Mouse (Mus musculus): ENCODE results near the gene Chrm4. TPM values are rescaled to one million over a fixed set of nuclear protein-coding genes. Genes with fewer than 3 reads are reported as not detected.

The Chrm4 gene
- polyA plus RNA-seq, 1 experiment from 2014 or later = not detected

GRCm38 (mm10) chr2:91932737-91933350 is 5.8 kb downstream of the Chrm4 start:
- WGBS = 24% methylated on average over 6 of the region's 6 CpGs
- H3K27ac ChIP-seq = peak overlapping the region; percentile 94; the same call in 1 of the 2 replicates
- H3K9ac ChIP-seq = no peak overlapping the region
- H3K9me3 ChIP-seq = no peaks in the 10 kb centered on the region
- H3K4me1 ChIP-seq = peaks cover 40% of the 10 kb centered on the region
- H3K27me3 ChIP-seq = no peaks in the 10 kb centered on the region
- peak overlapping the region; percentile 76; the same call in 1 of the 2 replicates for H3K4me2 ChIP-seq
- H3K4me3 ChIP-seq = no peak overlapping the region
- no peak for ATAC-seq (ENCODE audit: borderline replicate concordance, extremely low read depth, low FRiP score, low TSS enrichment)
- H3K36me3 ChIP-seq = peaks cover 40% of the 10 kb centered on the region

DNA sequence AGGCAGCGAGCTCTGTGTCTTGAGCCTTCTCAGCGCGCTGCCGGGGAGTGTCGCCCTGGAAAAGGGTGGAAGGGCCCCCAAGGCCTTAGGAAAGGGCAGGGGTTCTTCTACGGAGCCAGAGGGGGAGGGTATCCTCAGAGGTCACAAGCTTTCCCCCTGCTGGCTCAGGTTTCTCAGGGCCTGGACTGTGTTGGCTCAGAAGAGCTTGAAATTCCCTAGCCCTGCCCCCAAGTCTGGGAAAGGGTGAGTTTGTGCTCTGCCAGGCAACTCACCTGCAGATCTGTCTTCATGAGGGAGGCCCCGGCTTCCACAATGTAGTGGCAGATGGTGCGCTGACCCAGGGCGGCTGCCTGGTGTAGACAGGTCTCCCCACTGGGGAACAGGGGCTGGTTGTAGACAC is 6.4 kb downstream of the Chrm4 start:
- no peaks in the 10 kb centered on the region for H3K9me3 ChIP-seq
- peak overlapping the region; percentile 29; the same call in 1 of the 2 replicates for H3K27ac ChIP-seq
- no peak overlapping the region for H3K9ac ChIP-seq
- H3K27me3 ChIP-seq = no peaks in the 10 kb centered on the region
- 37% methylated on average over 9 of the region's 9 CpGs for WGBS
- no peak for ATAC-seq (ENCODE audit: borderline replicate concordance, extremely low read depth, low FRiP score, low TSS enrichment)
- peaks cover 35% of the 10 kb centered on the region for H3K4me1 ChIP-seq
- peaks cover 46% of the 10 kb centered on the region for H3K36me3 ChIP-seq
- H3K4me3 ChIP-seq = no peak overlapping the region
- H3K4me2 ChIP-seq = no peak overlapping the region

GRCm38 (mm10) chr2:91934016-91934415 is 7.0 kb downstream of the Chrm4 start:
- Histone ChIP-seq H3K4me2 (no peak overlapping the region), H3K36me3 (peaks cover 49% of the 10 kb centered on the region), H3K4me3 (no peak overlapping the region), H3K27ac (no peak overlapping the region), H3K9me3 (no peaks in the 10 kb centered on the region), H3K27me3 (no peaks in the 10 kb centered on the region), H3K9ac (no peak overlapping the region), H3K4me1 (peaks cover 34% of the 10 kb centered on the region)
- no peak for ATAC-seq (ENCODE audit: borderline replicate concordance, extremely low read depth, low FRiP score, low TSS enrichment)
- 43% methylated on average over 8 of the region's 8 CpGs for WGBS

DNA sequence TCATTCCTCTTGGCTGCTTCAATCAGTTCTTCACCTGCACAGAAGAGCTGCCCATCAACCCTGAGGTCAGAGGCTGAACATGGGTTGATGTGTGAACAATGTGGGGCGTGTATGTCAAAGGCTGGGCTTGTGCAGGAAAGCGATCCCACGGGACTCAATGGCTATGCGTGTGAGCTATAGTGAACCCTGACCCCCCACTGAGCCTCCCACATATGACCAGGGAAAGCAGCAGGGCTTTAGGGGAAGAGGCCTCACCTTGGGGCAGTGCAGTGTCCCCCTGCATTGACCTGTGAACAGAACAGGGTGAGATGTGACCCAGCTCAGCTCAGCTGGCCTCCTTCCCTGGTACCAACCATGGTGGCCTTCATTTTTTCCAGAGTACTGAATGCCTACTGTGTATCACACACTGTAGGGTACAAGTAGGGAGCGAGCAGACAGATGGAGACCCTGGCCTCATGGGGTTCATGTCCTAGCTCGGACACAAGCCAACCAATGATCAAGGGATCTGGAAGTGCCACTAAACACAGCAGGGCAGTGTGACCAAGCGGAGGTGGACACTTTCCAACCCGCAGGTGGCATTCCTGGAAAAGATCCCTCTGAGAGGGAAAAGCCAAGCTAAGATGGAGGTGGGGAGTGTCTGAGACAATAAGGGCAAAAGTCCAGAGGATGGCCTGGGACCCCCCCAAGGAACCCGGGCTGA is 7.9 kb downstream of the Chrm4 start:
- Histone ChIP-seq H3K9ac (no peak overlapping the region), H3K9me3 (no peaks in the 10 kb centered on the region), H3K4me1 (peaks cover 28% of the 10 kb centered on the region), H3K4me3 (no peak overlapping the region), H3K27me3 (no peaks in the 10 kb centered on the region), H3K4me2 (no peak overlapping the region), H3K27ac (no peak overlapping the region), H3K36me3 (peaks cover 56% of the 10 kb centered on the region)
- WGBS = 84% methylated on average over 9 of the region's 9 CpGs
- ATAC-seq (ENCODE audit: borderline replicate concordance, extremely low read depth, low FRiP score, low TSS enrichment) = no peak

GRCm38 (mm10) chr2:91936154-91936553 is 9.1 kb downstream of the Chrm4 start:
- H3K9me3 ChIP-seq = no peaks in the 10 kb centered on the region
- no peak overlapping the region for H3K27ac ChIP-seq
- 93% methylated on average over 7 of the region's 7 CpGs for WGBS
- ATAC-seq (ENCODE audit: borderline replicate concordance, extremely low read depth, low FRiP score, low TSS enrichment) = no peak
- H3K9ac ChIP-seq = no peak overlapping the region
- no peak overlapping the region for H3K4me3 ChIP-seq
- peaks cover 20% of the 10 kb centered on the region for H3K4me1 ChIP-seq
- peaks cover 64% of the 10 kb centered on the region for H3K36me3 ChIP-seq
- H3K4me2 ChIP-seq = no peak overlapping the region
- H3K27me3 ChIP-seq = no peaks in the 10 kb centered on the region

DNA sequence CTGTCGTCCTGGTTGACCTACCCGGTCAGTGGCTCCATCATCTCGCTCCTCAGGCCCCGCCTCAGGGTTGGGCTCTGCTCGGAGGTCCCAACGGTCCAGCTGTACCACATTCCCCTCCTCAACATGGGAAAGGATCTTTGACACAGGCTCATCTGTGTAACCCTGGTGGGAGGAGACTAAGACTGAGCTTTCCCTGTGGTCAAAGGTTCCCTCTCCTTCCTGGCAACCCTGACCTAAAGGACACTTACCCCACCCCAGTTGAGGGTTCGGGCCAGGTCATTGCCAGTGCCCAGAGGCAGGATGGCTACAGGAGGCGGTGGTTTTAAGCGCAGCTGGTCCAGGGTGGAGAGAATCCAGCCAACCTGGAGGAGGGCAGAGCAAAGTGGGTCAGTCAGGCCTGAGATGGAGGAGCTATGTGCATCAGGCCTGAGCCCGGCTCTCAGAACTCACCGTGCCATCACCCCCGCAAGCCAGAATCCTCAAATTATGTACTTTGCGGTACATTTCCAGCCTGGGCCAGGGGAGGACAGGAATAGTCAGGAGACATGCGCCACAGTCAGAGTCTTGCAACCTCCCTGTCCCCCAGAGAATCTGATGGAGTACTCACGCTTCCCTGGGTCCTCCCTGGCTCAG is 12.4 kb downstream of the Chrm4 start:
- H3K4me2 ChIP-seq = no peak overlapping the region
- 81% methylated on average over 15 of the region's 15 CpGs for WGBS
- no peaks in the 10 kb centered on the region for H3K9me3 ChIP-seq
- no peak overlapping the region for H3K27ac ChIP-seq
- H3K36me3 ChIP-seq = peaks cover 69% of the 10 kb centered on the region
- no peak overlapping the region for H3K9ac ChIP-seq
- no peaks in the 10 kb centered on the region for H3K27me3 ChIP-seq
- H3K4me3 ChIP-seq = no peak overlapping the region
- no peak for ATAC-seq (ENCODE audit: borderline replicate concordance, extremely low read depth, low FRiP score, low TSS enrichment)
- H3K4me1 ChIP-seq = peaks cover 3% of the 10 kb centered on the region

DNA sequence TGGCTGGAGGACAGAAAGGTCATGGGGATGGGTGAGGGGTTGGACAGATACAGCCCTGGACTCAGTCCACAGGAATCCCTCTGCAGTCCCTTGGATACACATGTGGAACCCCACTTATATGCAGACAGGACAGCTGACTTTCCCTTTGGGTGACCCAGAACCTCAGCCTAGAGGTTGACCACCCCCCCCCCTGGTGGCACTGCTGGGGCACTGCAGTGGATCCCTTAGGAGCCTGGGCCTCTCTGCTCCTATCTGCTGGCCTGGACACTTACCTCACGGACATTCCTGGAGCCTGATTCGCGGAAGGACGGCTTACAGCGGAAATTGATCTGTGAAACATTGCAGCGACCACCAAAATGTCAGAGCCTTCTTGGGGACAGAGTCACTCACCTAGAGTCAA is 15.3 kb downstream of the Chrm4 start:
- 63% methylated on average over 6 of the region's 6 CpGs for WGBS
- no peak overlapping the region for H3K9ac ChIP-seq

DNA sequence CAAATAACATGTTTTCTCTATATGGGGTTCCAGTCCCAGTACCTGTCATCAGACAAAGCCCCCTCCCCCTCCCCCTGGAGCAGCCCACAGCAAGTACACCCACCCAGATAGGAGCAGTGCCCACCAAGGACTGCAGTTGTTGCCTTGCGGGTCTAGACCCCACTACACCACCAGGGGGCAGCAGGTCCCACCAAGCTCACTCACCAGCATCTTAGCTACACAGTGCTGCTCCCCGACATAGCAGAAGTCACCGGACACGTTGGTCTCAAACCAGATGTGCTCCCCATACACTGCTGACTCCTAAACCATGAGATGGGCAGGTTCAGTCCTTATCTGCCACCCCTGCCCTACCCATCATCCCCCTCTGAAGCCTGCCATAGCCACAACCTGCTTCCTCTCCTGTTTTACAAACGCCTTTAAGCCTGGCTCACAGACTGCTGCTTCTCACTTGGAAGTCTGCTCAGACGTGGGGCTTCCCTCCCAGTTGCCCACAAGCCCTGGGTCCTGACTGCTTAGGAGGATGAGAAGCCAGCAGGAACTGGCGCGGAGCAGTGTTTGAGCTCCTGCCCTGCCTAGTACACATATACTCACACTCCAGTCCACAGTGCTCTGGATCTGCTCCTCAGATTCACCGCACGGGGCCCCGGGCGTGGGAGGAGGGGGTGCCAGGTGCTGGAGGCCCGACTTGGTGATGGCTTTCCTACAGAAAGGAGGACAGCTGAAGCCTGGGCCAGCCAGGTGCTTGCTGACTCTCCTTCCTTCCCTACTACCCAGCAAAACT is 17.3 kb downstream of the Chrm4 start:
- peaks cover 22% of the 10 kb centered on the region for H3K36me3 ChIP-seq
- no peak overlapping the region for H3K27ac ChIP-seq
- ATAC-seq (ENCODE audit: borderline replicate concordance, extremely low read depth, low FRiP score, low TSS enrichment) = peak; percentile 21; the same call in 1 of the 2 replicates
- no peak overlapping the region for H3K4me2 ChIP-seq
- no peaks in the 10 kb centered on the region for H3K27me3 ChIP-seq
- 0 out of 2 replicates have a peak overlapping the region, but pooled peaks have one; percentile 10 for H3K9ac ChIP-seq
- H3K9me3 ChIP-seq = no peaks in the 10 kb centered on the region
- WGBS = 40% methylated on average over 13 of the region's 13 CpGs
- H3K4me1 ChIP-seq = peaks cover 34% of the 10 kb centered on the region
- H3K4me3 ChIP-seq = no peak overlapping the region

More for the DNA sequence above, 15.3 kb downstream of the Chrm4 start:
- no peaks in the 10 kb centered on the region for H3K9me3 ChIP-seq
- no peak overlapping the region for H3K4me2 ChIP-seq
- no peak overlapping the region for H3K4me3 ChIP-seq
- no peak overlapping the region for H3K27ac ChIP-seq
- ATAC-seq (ENCODE audit: borderline replicate concordance, extremely low read depth, low FRiP score, low TSS enrichment) = no peak
- peaks cover 42% of the 10 kb centered on the region for H3K36me3 ChIP-seq
- H3K4me1 ChIP-seq = peaks cover 14% of the 10 kb centered on the region
- H3K27me3 ChIP-seq = no peaks in the 10 kb centered on the region

- no peaks in the 10 kb centered on the region for H3K27me3 ChIP-seq
- H3K36me3 ChIP-seq = peaks cover 11% of the 10 kb centered on the region
- H3K4me1 ChIP-seq = peaks cover 46% of the 10 kb centered on the region
- no peaks in the 10 kb centered on the region for H3K9me3 ChIP-seq
- no peak within 1 kb of the TSS for H3K27ac ChIP-seq
- H3K4me2 ChIP-seq = no peak within 1 kb of the TSS
- no peak for ATAC-seq (ENCODE audit: borderline replicate concordance, extremely low read depth, low FRiP score, low TSS enrichment)
- H3K9ac ChIP-seq = 0 out of 2 replicates have a peak within 1 kb of the TSS, but pooled peaks have one; percentile 10
- 91% methylated on average over 18 of the region's 18 CpGs for WGBS
- H3K4me3 ChIP-seq = no peak within 1 kb of the TSS
These were observed 18.4 kb downstream of the Chrm4 start, which contains the start of gene Gm9821 for GRCm38 (mm10) chr2:91945483-91945882. TSS of gene Gm9821 (plus strand) at chr2:91945703.

GRCm38 (mm10) chr2:91946836-91947235 is 19.8 kb downstream of the Chrm4 start:
- Histone ChIP-seq H3K9me3 (no peaks in the 10 kb centered on the region), H3K27me3 (no peaks in the 10 kb centered on the region), H3K36me3 (peaks cover 7% of the 10 kb centered on the region; the same call in 1 of the 2 replicates), H3K9ac (no peak overlapping the region), H3K4me3 (no peak overlapping the region), H3K27ac (no peak overlapping the region), H3K4me2 (no peak overlapping the region), H3K4me1 (peaks cover 50% of the 10 kb centered on the region)
- WGBS = 42% methylated on average over 6 of the region's 6 CpGs
- no peak for ATAC-seq (ENCODE audit: borderline replicate concordance, extremely low read depth, low FRiP score, low TSS enrichment)

DNA sequence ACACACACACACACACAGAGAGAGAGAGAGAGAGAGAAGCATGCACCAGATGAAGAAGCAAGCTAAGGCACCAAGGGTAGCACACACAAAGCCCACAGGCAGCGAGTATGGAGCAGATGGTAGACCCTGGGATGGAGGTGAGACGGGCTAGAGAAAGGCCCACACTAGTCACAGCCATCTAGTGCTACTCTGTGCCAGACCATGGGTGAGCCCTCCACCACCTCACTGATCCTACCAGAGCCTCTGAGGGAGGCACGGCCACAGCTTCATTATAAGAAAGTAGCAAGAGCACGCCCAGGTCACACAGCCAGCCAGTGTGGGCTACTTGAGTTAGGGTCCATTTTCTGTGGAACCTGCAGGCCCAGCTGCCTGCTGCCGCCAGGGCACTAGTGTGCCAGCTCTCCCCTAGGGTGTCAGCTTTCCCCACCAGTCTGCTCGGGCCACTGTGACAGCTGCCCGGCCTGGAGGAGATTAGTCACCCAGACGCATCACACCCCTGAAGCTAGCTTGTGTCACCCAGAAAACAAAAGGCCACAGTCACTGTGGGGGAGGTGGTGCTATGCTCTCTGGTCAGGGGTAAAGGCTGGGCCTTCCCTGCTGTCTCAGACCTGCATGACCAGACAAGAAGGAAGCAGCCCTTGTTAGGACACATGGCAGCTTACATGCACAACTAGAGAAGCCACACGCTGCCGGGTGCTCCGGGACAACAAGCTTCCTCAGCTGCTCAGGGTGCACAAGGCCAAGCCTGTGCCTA is 20.5 kb downstream of the Chrm4 start:
- no peak for ATAC-seq (ENCODE audit: borderline replicate concordance, extremely low read depth, low FRiP score, low TSS enrichment)
- no peak overlapping the region for H3K4me2 ChIP-seq
- H3K27ac ChIP-seq = 0 out of 2 replicates have a peak overlapping the region, but pooled peaks have one; percentile 2
- H3K4me3 ChIP-seq = no peak overlapping the region
- H3K9me3 ChIP-seq = no peaks in the 10 kb centered on the region
- H3K4me1 ChIP-seq = peaks cover 50% of the 10 kb centered on the region
- H3K9ac ChIP-seq = no peak overlapping the region
- WGBS = 62% methylated on average over 11 of the region's 11 CpGs
- 0 out of 2 replicates have a peak, but pooled peaks cover under 1% of the 10 kb centered on the region for H3K36me3 ChIP-seq
- H3K27me3 ChIP-seq = no peaks in the 10 kb centered on the region

Data from lung, embryonic 15.5 days (tissue).